Mouse (Mus musculus) hindbrain, embryonic 11.5 days (tissue): Measurements from ENCODE around the gene Cdc14a. TPM values are rescaled to one million over a fixed set of nuclear protein-coding genes. Genes with fewer than 3 reads are reported as not detected.

Experiments
- ATAC-seq: fragments of 200-750 bp; cut with Nextera tagmentation; 2 replicates; pipeline ENCODE4 v1.8.0; 2017; ENCODE audit warnings: mild to moderate bottlenecking, moderate TSS enrichment, moderate library complexity; ENCODE audit not compliant: low FRiP score
- DNase-seq: peaks from one replicate; pipeline ENCODE4 v3.0.0-alpha.2; 2015; ENCODE audit warnings: low spot score
- H3K27ac ChIP-seq: fragments of 300-500 bp; sonication (generic); 2 replicates; pipeline ENCODE4 v1.5.1; 2014; ENCODE audit warnings: mild to moderate bottlenecking, low read depth, low read length
- H3K27me3 ChIP-seq: fragments of 300-500 bp; sonication (generic); 2 replicates; pipeline ENCODE4 v1.6.1; 2014; ENCODE audit warnings: mild to moderate bottlenecking, low read length, moderate library complexity, mixed read lengths; ENCODE audit not compliant: control insufficient read depth, insufficient read depth
- H3K36me3 ChIP-seq: fragments of 300-500 bp; sonication (generic); 2 replicates; pipeline ENCODE4 v1.6.1; 2014; ENCODE audit warnings: mild to moderate bottlenecking, low read length, moderate library complexity, mixed read lengths; ENCODE audit not compliant: control insufficient read depth, insufficient read depth
- H3K4me1 ChIP-seq: fragments of 300-500 bp; sonication (generic); replicated peaks from 2 replicates; pipeline ENCODE4 v1.6.1; 2014; ENCODE audit warnings: low read length, mixed read lengths; ENCODE audit not compliant: control insufficient read depth, insufficient read depth
- H3K4me2 ChIP-seq: fragments of 300-500 bp; sonication (generic); replicated peaks from 2 replicates; pipeline ENCODE4 v1.6.1; 2014; ENCODE audit warnings: mild to moderate bottlenecking, low read depth, low read length
- H3K4me3 ChIP-seq: fragments of 300-500 bp; sonication (generic); 2 replicates; pipeline ENCODE4 v1.5.1; 2014; ENCODE audit warnings: low read depth, low read length
- H3K9ac ChIP-seq: fragments of 300-500 bp; sonication (generic); 2 replicates; pipeline ENCODE4 v1.6.1; 2014; ENCODE audit warnings: low read depth, low read length
- H3K9me3 ChIP-seq: fragments of 300-500 bp; sonication (generic); 2 replicates; pipeline ENCODE4 v1.6.1; 2016; ENCODE audit warnings: low read length; ENCODE audit not compliant: control insufficient read depth
- WGBS: fragments of 180-500 bp; shearing (Covaris S2); extraction: QIAGEN DNeasy Blood & Tissue Kit; methylation state at CpG from one replicate; pipeline ENCODE4 v1.1.7; 2014; 5-methylcytosine and 5-hydroxymethylcytosine counted together
- polyA plus RNA-seq: library from polyadenylated mRNA; unstranded; fragments of >200 nt; fragmentation: Nextera tagmentation; extraction: Ambion mirVana; gene quantifications from 2 replicates; pipeline ENCODE4 v1.2.1, GENCODE M21; 2014

Gene Cdc14a
- 14.1 and 17.2 TPM in 2 replicates for polyA plus RNA-seq

GRCm38 (mm10) chr3:116423353-116424159 is at the start of gene Cdc14a:
Gene Cdc14a (minus strand): TSS chr3:116424032.
- peak; percentile 92 for DNase-seq
- Histone ChIP-seq H3K27me3 (no peaks in the 10 kb centered on the region), H3K27ac (peak within 1 kb of the TSS; percentile 90), H3K9ac (peak within 1 kb of the TSS; percentile 84), H3K36me3 (no peaks in the 10 kb centered on the region), H3K9me3 (no peaks in the 10 kb centered on the region), H3K4me2 (peak within 1 kb of the TSS; percentile 90), H3K4me1 (no peaks in the 10 kb centered on the region; the same call in 1 of the 2 replicates), H3K4me3 (peak within 1 kb of the TSS; percentile 82)
- peak; percentile 94 for ATAC-seq
- WGBS = under 1% methylated on average over 61 of the region's 64 CpGs

- WGBS = 90% methylated on average over 12 of the region's 12 CpGs
- Histone ChIP-seq H3K27me3 (no peaks in the 10 kb centered on the region), H3K36me3 (no peaks in the 10 kb centered on the region), H3K27ac (no peak overlapping the region), H3K9ac (no peak overlapping the region), H3K4me3 (no peak overlapping the region), H3K4me1 (no peaks in the 10 kb centered on the region), H3K4me2 (no peak overlapping the region), H3K9me3 (no peaks in the 10 kb centered on the region)
- ATAC-seq (no peak), DNase-seq (no peak)
Measured at GRCm38 (mm10) chr3:116465709-116466108, 41.9 kb upstream of the Cdc14a start.

GRCm38 (mm10) chr3:116464318-116464717 is 40.5 kb upstream of the Cdc14a start:
- Histone ChIP-seq H3K36me3 (no peaks in the 10 kb centered on the region), H3K9ac (no peak overlapping the region), H3K27ac (no peak overlapping the region), H3K4me3 (no peak overlapping the region), H3K4me2 (no peak overlapping the region), H3K27me3 (no peaks in the 10 kb centered on the region), H3K4me1 (no peaks in the 10 kb centered on the region), H3K9me3 (no peaks in the 10 kb centered on the region)
- no peak for ATAC-seq
- WGBS = 74% methylated on average over 2 of the region's 2 CpGs
- DNase-seq = no peak

GRCm38 (mm10) chr3:116461053-116461452 is 37.2 kb upstream of the Cdc14a start:
- Histone ChIP-seq H3K4me1 (no peaks in the 10 kb centered on the region), H3K9me3 (no peaks in the 10 kb centered on the region), H3K4me2 (no peak overlapping the region), H3K27ac (no peak overlapping the region), H3K4me3 (no peak overlapping the region), H3K9ac (no peak overlapping the region), H3K36me3 (no peaks in the 10 kb centered on the region), H3K27me3 (no peaks in the 10 kb centered on the region)
- ATAC-seq = no peak
- WGBS = 87% methylated on average over 4 of the region's 4 CpGs
- no peak for DNase-seq

- H3K9me3 ChIP-seq = no peaks in the 10 kb centered on the region
- H3K9ac ChIP-seq = no peak overlapping the region
- H3K36me3 ChIP-seq = no peaks in the 10 kb centered on the region
- no peaks in the 10 kb centered on the region for H3K4me1 ChIP-seq
- H3K4me3 ChIP-seq = no peak overlapping the region
- no peak overlapping the region for H3K4me2 ChIP-seq
- ATAC-seq = no peak
- H3K27ac ChIP-seq = no peak overlapping the region
- no peaks in the 10 kb centered on the region for H3K27me3 ChIP-seq
- DNase-seq = no peak
- 71% methylated on average over 1 of the region's 1 CpGs for WGBS
Measured at GRCm38 (mm10) chr3:116454529-116454928, 30.7 kb upstream of the Cdc14a start.

DNA sequence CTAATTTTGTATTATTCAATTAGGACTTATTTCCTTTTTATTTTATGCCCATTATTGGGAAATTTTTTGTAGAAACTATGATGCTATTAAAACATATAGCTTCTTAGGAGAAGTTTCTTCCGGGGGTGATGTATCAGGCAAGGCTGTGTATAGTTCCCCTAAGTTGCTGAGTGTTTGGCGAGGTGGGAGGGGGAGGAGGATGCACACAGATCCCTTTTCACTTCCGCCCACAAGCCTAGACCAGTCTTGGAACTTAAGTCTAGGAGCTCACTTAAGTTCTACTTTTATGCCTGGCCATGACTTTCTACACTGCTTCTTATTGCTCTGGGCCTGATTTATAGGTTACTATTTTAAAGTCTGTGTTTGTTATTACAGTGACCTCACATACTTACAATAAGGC is 26.9 kb upstream of the Cdc14a start:
- Histone ChIP-seq H3K4me1 (no peaks in the 10 kb centered on the region), H3K27ac (no peak overlapping the region), H3K36me3 (no peaks in the 10 kb centered on the region), H3K9me3 (no peaks in the 10 kb centered on the region), H3K27me3 (no peaks in the 10 kb centered on the region), H3K4me2 (no peak overlapping the region), H3K9ac (no peak overlapping the region), H3K4me3 (no peak overlapping the region)
- DNase-seq (no peak), ATAC-seq (no peak)
- WGBS = 94% methylated on average over 3 of the region's 3 CpGs

GRCm38 (mm10) chr3:116444327-116444726 is 20.5 kb upstream of the Cdc14a start:
- Histone ChIP-seq H3K36me3 (no peaks in the 10 kb centered on the region), H3K4me3 (no peak overlapping the region), H3K4me1 (no peaks in the 10 kb centered on the region), H3K9ac (no peak overlapping the region), H3K4me2 (no peak overlapping the region), H3K9me3 (no peaks in the 10 kb centered on the region), H3K27ac (no peak overlapping the region), H3K27me3 (no peaks in the 10 kb centered on the region)
- ATAC-seq (no peak), DNase-seq (no peak)
- WGBS = 87% methylated on average over 9 of the region's 9 CpGs

GRCm38 (mm10) chr3:116442788-116443187 is 19.0 kb upstream of the Cdc14a start:
- Histone ChIP-seq H3K4me3 (no peak overlapping the region), H3K9ac (no peak overlapping the region), H3K36me3 (no peaks in the 10 kb centered on the region), H3K27ac (no peak overlapping the region), H3K9me3 (no peaks in the 10 kb centered on the region), H3K4me2 (no peak overlapping the region), H3K27me3 (no peaks in the 10 kb centered on the region), H3K4me1 (no peaks in the 10 kb centered on the region)
- DNase-seq (no peak), ATAC-seq (no peak)
- 83% methylated on average over 1 of the region's 1 CpGs for WGBS

DNA sequence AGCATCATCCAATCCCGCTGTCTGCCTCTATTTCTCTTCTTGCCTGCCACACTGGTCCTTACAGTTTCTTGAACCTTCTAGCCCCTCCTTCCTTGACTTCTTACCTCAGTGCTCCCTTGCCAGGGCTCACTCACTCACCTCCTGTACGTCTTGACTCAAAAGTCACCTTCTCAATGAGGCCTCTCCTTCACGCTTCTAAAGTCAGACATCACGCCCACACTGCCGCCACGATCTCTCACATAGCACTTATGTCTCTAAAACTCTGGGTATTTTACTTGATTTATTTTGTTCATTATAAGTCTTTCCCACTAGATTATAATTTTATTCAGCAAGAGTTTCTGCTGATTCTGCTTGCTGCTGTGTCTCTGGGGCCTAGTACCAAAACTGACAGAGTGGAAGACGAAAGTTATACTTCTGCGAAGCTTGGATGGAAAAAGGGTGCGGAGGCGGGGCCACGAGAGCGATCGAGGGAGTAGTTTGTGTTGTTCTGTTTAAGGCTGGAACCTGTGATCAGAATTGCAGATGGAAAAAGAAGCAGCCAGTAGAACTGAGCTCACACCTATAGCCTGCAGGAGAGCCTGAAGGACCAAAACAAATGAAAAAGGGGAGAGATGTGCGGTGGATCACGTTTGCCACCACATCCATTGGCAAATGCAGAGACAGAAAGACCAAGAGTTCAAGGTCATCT is 17.8 kb upstream of the Cdc14a start:
- Histone ChIP-seq H3K4me1 (no peaks in the 10 kb centered on the region), H3K27me3 (no peaks in the 10 kb centered on the region), H3K4me3 (no peak overlapping the region), H3K9me3 (no peaks in the 10 kb centered on the region), H3K36me3 (no peaks in the 10 kb centered on the region), H3K4me2 (no peak overlapping the region), H3K9ac (no peak overlapping the region), H3K27ac (no peak overlapping the region)
- no peak for DNase-seq
- ATAC-seq = no peak
- WGBS = 92% methylated on average over 15 of the region's 15 CpGs
